Mouse (Mus musculus) small intestine, adult 2 months (tissue): Measurements from ENCODE around the gene Baiap2l2.

ENCODE experiments used
- CTCF ChIP-seq: fragments of 200-500 bp; IDR thresholded peaks from 2 replicates; pipeline ENCODE4 v1.5.1; 2012; ENCODE audit warnings: low read depth, mild to moderate bottlenecking, control low read depth, inconsistent platforms, low read length, moderate library complexity, mixed read lengths; ENCODE audit not compliant: insufficient replicate concordance, insufficient read length; ENCODE audit errors: extremely low read depth
- POLR2A ChIP-seq: fragments of 200-500 bp; IDR thresholded peaks from 2 replicates; pipeline ENCODE4 v1.6.1; 2012; ENCODE audit warnings: low read depth, mild to moderate bottlenecking, control low read depth, inconsistent platforms, low read length, moderate library complexity

DNA sequence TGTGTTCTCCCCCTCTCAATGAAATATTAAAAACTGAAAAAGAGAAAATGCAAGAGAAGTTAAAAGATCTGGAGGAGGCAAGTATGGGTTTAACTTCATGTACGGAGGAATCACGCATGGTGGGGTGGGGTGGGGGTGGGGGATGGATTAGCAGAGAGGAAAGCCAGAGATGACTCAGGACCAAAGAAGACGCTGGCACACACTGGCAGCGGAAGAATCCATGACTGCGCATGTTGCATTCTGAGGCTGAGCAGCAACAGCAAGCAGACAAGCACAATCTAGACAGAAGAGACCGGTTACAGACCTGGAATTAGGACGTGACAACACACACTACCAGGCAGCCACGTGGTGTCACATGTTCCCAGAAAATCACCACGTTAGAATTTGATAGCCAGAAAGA lies 7.4 kb upstream of the Baiap2l2 start:
- TF ChIP-seq CTCF (no peak), POLR2A (no peak)
